ENCODE assay signal across 10 mouse cellular contexts in genomic region chr4:26929879-26930481, GRCm38 (mm10).
DNase-seq lines count a peak whose midpoint lies in the region; ATAC-seq lines count a peak whose summit lies in the region.
"Had no signal": no experiment of that assay in that cellular context is flagged by ENCODE, and none has a peak within 500 bp of the region (broad histone marks: within the 10 kb centered on the region; RNA-seq: fewer than 3 reads in every experiment).

No protein-coding gene starts in this region.

- H3K4me3 ChIP-seq in hindbrain, embryonic 16.5 days (ENCODE audit: low read length), result no peak overlapping the region
- H3K4me3 ChIP-seq: megakaryocyte, embryonic 14.5 days had no signal

- H3K27me3 ChIP-seq in hindbrain, embryonic 16.5 days (replicated peaks; ENCODE audit: control insufficient read depth, insufficient read depth, low read length), result no peaks in the 10 kb centered on the region
- H3K27me3 ChIP-seq: megakaryocyte, embryonic 14.5 days had no signal

- 0 out of 2 replicates have a peak overlapping the region, but pooled peaks have one; percentile 23 for H3K4me2 ChIP-seq in hindbrain, embryonic 16.5 days (ENCODE audit: low read length)

- H3K4me1 ChIP-seq in hindbrain, embryonic 16.5 days (ENCODE audit: control insufficient read depth, insufficient read depth, low read depth, low read length), result peaks cover 4% of the 10 kb centered on the region; the same call in 1 of the 2 replicates
- H3K4me1 ChIP-seq: megakaryocyte, embryonic 14.5 days had no signal

- no peak overlapping the region for H3K27ac ChIP-seq in hindbrain, embryonic 16.5 days (ENCODE audit: low read depth, low read length)

- WGBS in hindbrain, embryonic 16.5 days, result 47% methylated on average over 6 of the region's 6 CpGs

- no peak overlapping the region for H3K9ac ChIP-seq in hindbrain, embryonic 16.5 days (ENCODE audit: low read depth, low read length)

- no peak for DNase-seq in frontal cortex, postnatal 14 days (ENCODE audit: low spot score in 2 of 2)
- DNase-seq in right cerebral cortex, postnatal 4 days, result peak; percentile 1
- no peak for DNase-seq in right cerebral cortex, postnatal 36 days (ENCODE audit: low spot score in 2 of 2)
- no peak for DNase-seq in adrenal gland, postnatal 14 days
- DNase-seq in right cerebral cortex, postnatal 14 days, result no peak
- DNase-seq in thymus, postnatal 25 days, result no peak
- DNase-seq: heart, adult 11 months had no signal

- ATAC-seq in frontal cortex, adult (ENCODE audit: low TSS enrichment), result peak; percentile 94
- peak; percentile 90 for ATAC-seq in hindbrain, embryonic 16.5 days

- H3K36me3 ChIP-seq in hindbrain, embryonic 16.5 days (ENCODE audit: control insufficient read depth, insufficient read depth, low read length), result no peaks in the 10 kb centered on the region

- no peaks in the 10 kb centered on the region for H3K9me3 ChIP-seq in hindbrain, embryonic 16.5 days (ENCODE audit: control insufficient read depth, low read length)
- H3K9me3 ChIP-seq: megakaryocyte, embryonic 14.5 days had no signal
